Mouse (Mus musculus) thymus, adult 2 months (tissue): ENCODE results near the gene Ankrd53. TPM values are rescaled to one million over a fixed set of nuclear protein-coding genes. Genes with fewer than 3 reads are reported as not detected.

Experiments used
- DNase-seq: peaks from one replicate; pipeline ENCODE4 v3.0.0; 2021
- H3K27ac ChIP-seq: fragments of 200-500 bp; 2 replicates; pipeline ENCODE4 v1.5.1; 2012; ENCODE audit warnings: low read length, control low read depth; ENCODE audit not compliant: control insufficient read depth, insufficient read depth
- H3K27me3 ChIP-seq: fragments of 200-500 bp; 2 replicates; pipeline ENCODE4 v1.6.1; 2012; ENCODE audit warnings: mild to moderate bottlenecking, low read length, moderate library complexity, mixed read lengths; ENCODE audit not compliant: control insufficient read depth, insufficient read depth
- H3K36me3 ChIP-seq: fragments of 200-500 bp; 2 replicates; pipeline ENCODE4 v1.6.1; 2012; ENCODE audit warnings: mild to moderate bottlenecking, low read length, moderate library complexity; ENCODE audit not compliant: control insufficient read depth, insufficient read depth
- H3K4me1 ChIP-seq: fragments of 200-500 bp; replicated peaks from 2 replicates; pipeline ENCODE4 v1.6.1; 2012; ENCODE audit warnings: low read length; ENCODE audit not compliant: control insufficient read depth, insufficient read depth
- H3K4me3 ChIP-seq: fragments of 200-500 bp; 2 replicates; pipeline ENCODE4 v1.5.1; 2012; ENCODE audit warnings: mild to moderate bottlenecking, low read length, control low read depth, moderate library complexity; ENCODE audit not compliant: control insufficient read depth, insufficient read depth
- CTCF ChIP-seq: fragments of 200-500 bp; IDR thresholded peaks from 2 replicates; pipeline ENCODE4 v1.5.1; 2012; ENCODE audit warnings: mild to moderate bottlenecking, control low read depth, low read length, moderate library complexity, borderline replicate concordance; ENCODE audit not compliant: control insufficient read depth, poor library complexity, insufficient read depth; ENCODE audit errors: extremely low read depth
- POLR2A ChIP-seq: fragments of 200-500 bp; IDR thresholded peaks from 2 replicates; pipeline ENCODE4 v1.6.1; 2012; ENCODE audit warnings: mild to moderate bottlenecking, low read length, control low read depth, moderate library complexity; ENCODE audit not compliant: control insufficient read depth, poor library complexity, insufficient read depth; ENCODE audit errors: extremely low read depth
- WGBS: fragments of 180-500 bp; shearing (Covaris S2); methylation state at CpG from one replicate; pipeline ENCODE4 v1.1.7; 2018; 5-methylcytosine and 5-hydroxymethylcytosine counted together
- polyA plus RNA-seq: library from polyadenylated mRNA; depleted of rRNA; stranded (reverse); fragments of >200 nt; gene quantifications from 2 replicates; pipeline ENCODE4 v1.2.3, GENCODE M21; 2012

Gene Ankrd53
- polyA plus RNA-seq, 1 experiment: 0.05 TPM

GRCm38 (mm10) chr6:83791251-83791890 is 28.9 kb downstream of the Ankrd53 start:
- Histone ChIP-seq H3K4me3 (no peak overlapping the region), H3K36me3 (no peaks in the 10 kb centered on the region), H3K27me3 (no peaks in the 10 kb centered on the region), H3K4me1 (peaks cover 13% of the 10 kb centered on the region), H3K27ac (no peak overlapping the region)
- WGBS: 18% methylated on average over 4 of the region's 4 CpGs
- no peak for DNase-seq
- TF ChIP-seq POLR2A: no peak

GRCm38 (mm10) chr6:83794760-83795296 is 32.4 kb downstream of the Ankrd53 start, which contains the start of gene Nagk:
Nagk (plus strand) TSS chr6:83794982.
- Histone ChIP-seq H3K36me3 (no peaks in the 10 kb centered on the region), H3K4me1 (peaks cover 13% of the 10 kb centered on the region), H3K27me3 (no peaks in the 10 kb centered on the region), H3K4me3 (peak within 1 kb of the TSS; percentile 70), H3K27ac (peak within 1 kb of the TSS; percentile 79)
- TF ChIP-seq CTCF (no peak), POLR2A (peak; percentile 78; the same call in 1 of the 2 replicates)
- WGBS: 0% methylated on average over 43 of the region's 43 CpGs
- DNase-seq: peak; percentile 94

GRCm38 (mm10) chr6:83795492-83795900 is 33.1 kb downstream of the Ankrd53 start:
- no peaks in the 10 kb centered on the region for H3K36me3 ChIP-seq
- peak overlapping the region; percentile 70 for H3K4me3 ChIP-seq
- H3K27me3 ChIP-seq: no peaks in the 10 kb centered on the region
- H3K27ac ChIP-seq: peak overlapping the region; percentile 32; the same call in 1 of the 2 replicates
- DNase-seq: no peak
- no peak for TF ChIP-seq CTCF
- no peak for TF ChIP-seq POLR2A
- WGBS: 4% methylated on average over 13 of the region's 13 CpGs
- H3K4me1 ChIP-seq: peaks cover 13% of the 10 kb centered on the region

- TF ChIP-seq CTCF: no peak
- no peak for TF ChIP-seq POLR2A
- no peak overlapping the region for H3K4me3 ChIP-seq
- 88% methylated on average over 3 of the region's 3 CpGs for WGBS
- H3K36me3 ChIP-seq: no peaks in the 10 kb centered on the region
- H3K27ac ChIP-seq: no peak overlapping the region
- no peak for DNase-seq
- peaks cover 10% of the 10 kb centered on the region for H3K4me1 ChIP-seq
- no peaks in the 10 kb centered on the region for H3K27me3 ChIP-seq
These were observed 34.2 kb downstream of the Ankrd53 start for GRCm38 (mm10) chr6:83796686-83797085.

- no peaks in the 10 kb centered on the region for H3K4me1 ChIP-seq
- DNase-seq: no peak
- H3K36me3 ChIP-seq: peaks cover 14% of the 10 kb centered on the region
- H3K27ac ChIP-seq: no peak overlapping the region
- H3K27me3 ChIP-seq: no peaks in the 10 kb centered on the region
- TF ChIP-seq POLR2A: no peak
- no peak for TF ChIP-seq CTCF
- 100% methylated on average over 5 of the region's 5 CpGs for WGBS
- H3K4me3 ChIP-seq: no peak overlapping the region
These were observed 39.6 kb downstream of the Ankrd53 start for GRCm38 (mm10) chr6:83802033-83802432.

- no peaks in the 10 kb centered on the region for H3K4me1 ChIP-seq
- no peak overlapping the region for H3K4me3 ChIP-seq
- TF ChIP-seq POLR2A (no peak), CTCF (no peak)
- 97% methylated on average over 3 of the region's 3 CpGs for WGBS
- DNase-seq: no peak
- no peak overlapping the region for H3K27ac ChIP-seq
- H3K36me3 ChIP-seq: peaks cover 20% of the 10 kb centered on the region
- H3K27me3 ChIP-seq: no peaks in the 10 kb centered on the region
These were observed 40.4 kb downstream of the Ankrd53 start for GRCm38 (mm10) chr6:83802846-83803245.
